Comparison of ENCODE assay signal across 17 mouse cellular contexts in genomic region chr7:45420615-45420919, GRCm38 (mm10). TPM values are rescaled to one million over a fixed set of nuclear protein-coding genes. Genes with fewer than 3 reads are reported as not detected.
DNase-seq lines count a peak whose midpoint lies in the region; ATAC-seq lines count a peak whose summit lies in the region.
"Had no signal": no experiment of that assay in that cellular context is flagged by ENCODE, and none has a peak within 500 bp of the region (broad histone marks: within the 10 kb centered on the region; RNA-seq: fewer than 3 reads in every experiment).

Lhb (plus strand) TSS chr7:45420820.

- H3K36me3 ChIP-seq in intestine, embryonic 14.5 days (ENCODE audit: control insufficient read depth, insufficient read depth, low read length) = peaks cover 46% of the 10 kb centered on the region
- H3K36me3 ChIP-seq in intestine, embryonic 16.5 days (ENCODE audit: control insufficient read depth, insufficient read depth, low read length) = peaks cover 21% of the 10 kb centered on the region
- H3K36me3 ChIP-seq in lung, embryonic 15.5 days = peaks cover 44% of the 10 kb centered on the region
- peaks cover 51% of the 10 kb centered on the region for H3K36me3 ChIP-seq in embryonic facial prominence, embryonic 13.5 days
- peaks cover 52% of the 10 kb centered on the region for H3K36me3 ChIP-seq in limb, embryonic 15.5 days
- peaks cover 53% of the 10 kb centered on the region for H3K36me3 ChIP-seq in midbrain, embryonic 13.5 days
- H3K36me3 ChIP-seq in hindbrain, embryonic 13.5 days = peaks cover 54% of the 10 kb centered on the region

- H3K4me1 ChIP-seq in intestine, embryonic 14.5 days (replicated peaks; ENCODE audit: control insufficient read depth, insufficient read depth, low read length) = peaks cover 30% of the 10 kb centered on the region
- H3K4me1 ChIP-seq in intestine, embryonic 16.5 days (ENCODE audit: control insufficient read depth, insufficient read depth, low read length) = peaks cover 13% of the 10 kb centered on the region
- peaks cover 27% of the 10 kb centered on the region for H3K4me1 ChIP-seq in lung, embryonic 15.5 days
- peaks cover 28% of the 10 kb centered on the region for H3K4me1 ChIP-seq in embryonic facial prominence, embryonic 13.5 days
- H3K4me1 ChIP-seq in limb, embryonic 15.5 days = peaks cover 31% of the 10 kb centered on the region
- peaks cover 2% of the 10 kb centered on the region; the same call in 1 of the 2 replicates for H3K4me1 ChIP-seq in midbrain, embryonic 13.5 days (replicated peaks)
- H3K4me1 ChIP-seq in hindbrain, embryonic 13.5 days (replicated peaks) = peaks cover 5% of the 10 kb centered on the region

- H3K4me3 ChIP-seq in intestine, embryonic 14.5 days (ENCODE audit: low read depth, low read length) = no peak within 1 kb of the TSS
- no peak within 1 kb of the TSS for H3K4me3 ChIP-seq in intestine, embryonic 16.5 days (ENCODE audit: low read length)
- no peak within 1 kb of the TSS for H3K4me3 ChIP-seq in lung, embryonic 15.5 days
- H3K4me3 ChIP-seq in embryonic facial prominence, embryonic 13.5 days = peak within 1 kb of the TSS; percentile 11; the same call in 1 of the 2 replicates
- peak within 1 kb of the TSS; percentile 9 for H3K4me3 ChIP-seq in limb, embryonic 15.5 days
- no peak within 1 kb of the TSS for H3K4me3 ChIP-seq in midbrain, embryonic 13.5 days (replicated peaks)
- H3K4me3 ChIP-seq in hindbrain, embryonic 13.5 days = no peak within 1 kb of the TSS
- H3K4me3 ChIP-seq: megakaryocyte, embryonic 14.5 days had no signal

- H3K9ac ChIP-seq in intestine, embryonic 14.5 days (ENCODE audit: low read length) = no peak within 1 kb of the TSS
- H3K9ac ChIP-seq in intestine, embryonic 16.5 days (ENCODE audit: low read depth, low read length) = no peak within 1 kb of the TSS
- no peak within 1 kb of the TSS for H3K9ac ChIP-seq in lung, embryonic 15.5 days
- peak within 1 kb of the TSS; percentile 56; the same call in 1 of the 2 replicates for H3K9ac ChIP-seq in embryonic facial prominence, embryonic 13.5 days
- H3K9ac ChIP-seq in limb, embryonic 15.5 days = no peak within 1 kb of the TSS
- no peak within 1 kb of the TSS for H3K9ac ChIP-seq in midbrain, embryonic 13.5 days (replicated peaks)
- H3K9ac ChIP-seq in hindbrain, embryonic 13.5 days = no peak within 1 kb of the TSS
- H3K9ac ChIP-seq: hindbrain, embryonic 14.5 days had no signal

- H3K9me3 ChIP-seq in intestine, embryonic 14.5 days (ENCODE audit: control insufficient read depth, low read length) = no peaks in the 10 kb centered on the region
- H3K9me3 ChIP-seq in intestine, embryonic 16.5 days (ENCODE audit: control insufficient read depth, low read length) = no peaks in the 10 kb centered on the region
- H3K9me3 ChIP-seq in lung, embryonic 15.5 days = no peaks in the 10 kb centered on the region
- H3K9me3 ChIP-seq in embryonic facial prominence, embryonic 13.5 days = no peaks in the 10 kb centered on the region
- H3K9me3 ChIP-seq in limb, embryonic 15.5 days = no peaks in the 10 kb centered on the region
- no peaks in the 10 kb centered on the region for H3K9me3 ChIP-seq in midbrain, embryonic 13.5 days
- H3K9me3 ChIP-seq in hindbrain, embryonic 13.5 days = no peaks in the 10 kb centered on the region
- H3K9me3 ChIP-seq: megakaryocyte, embryonic 14.5 days had no signal

- no peak for DNase-seq in intestine, embryonic 14.5 days (ENCODE audit: low spot score)
- DNase-seq in lung, postnatal 4 days = no peak
- DNase-seq: B cell, adult 2 months; cerebellum, postnatal 10 days; heart, postnatal 10 days; kidney, adult 8-10 months; liver had no signal

- no peak for ATAC-seq in intestine, embryonic 14.5 days (replicated peaks; ENCODE audit: low FRiP score, low TSS enrichment, low read depth)
- ATAC-seq in intestine, embryonic 16.5 days = no peak
- no peak for ATAC-seq in lung, embryonic 15.5 days (ENCODE audit: borderline replicate concordance, extremely low read depth, low FRiP score, low TSS enrichment)
- ATAC-seq in embryonic facial prominence, embryonic 13.5 days (ENCODE audit: insufficient number of reproducible peaks, insufficient read depth, low FRiP score, low TSS enrichment, low read depth) = no peak
- ATAC-seq in limb, embryonic 15.5 days (ENCODE audit: insufficient number of reproducible peaks, low FRiP score, low TSS enrichment, low read depth) = no peak
- no peak for ATAC-seq in midbrain, embryonic 13.5 days
- no peak for ATAC-seq in hindbrain, embryonic 13.5 days (ENCODE audit: low FRiP score)
- ATAC-seq: forebrain, embryonic 16.5 days had no signal

- no peak within 1 kb of the TSS for H3K27ac ChIP-seq in intestine, embryonic 14.5 days (ENCODE audit: low read depth)
- H3K27ac ChIP-seq in intestine, embryonic 16.5 days (ENCODE audit: low read length) = no peak within 1 kb of the TSS
- 0 out of 2 replicates have a peak within 1 kb of the TSS, but pooled peaks have one; percentile 7 for H3K27ac ChIP-seq in lung, embryonic 15.5 days
- no peak within 1 kb of the TSS for H3K27ac ChIP-seq in embryonic facial prominence, embryonic 13.5 days
- no peak within 1 kb of the TSS for H3K27ac ChIP-seq in limb, embryonic 15.5 days
- no peak within 1 kb of the TSS for H3K27ac ChIP-seq in midbrain, embryonic 13.5 days
- H3K27ac ChIP-seq in hindbrain, embryonic 13.5 days = no peak within 1 kb of the TSS
- H3K27ac ChIP-seq: hindbrain, embryonic 14.5 days had no signal

- H3K27me3 ChIP-seq in intestine, embryonic 14.5 days (replicated peaks; ENCODE audit: control insufficient read depth, insufficient read depth, low read length) = peaks cover 14% of the 10 kb centered on the region
- H3K27me3 ChIP-seq in intestine, embryonic 16.5 days (replicated peaks; ENCODE audit: control insufficient read depth, insufficient read depth, low read length) = peaks cover 21% of the 10 kb centered on the region
- peaks cover 49% of the 10 kb centered on the region for H3K27me3 ChIP-seq in lung, embryonic 15.5 days
- peaks cover 50% of the 10 kb centered on the region for H3K27me3 ChIP-seq in embryonic facial prominence, embryonic 13.5 days
- H3K27me3 ChIP-seq in limb, embryonic 15.5 days = peaks cover 52% of the 10 kb centered on the region
- peaks cover 62% of the 10 kb centered on the region for H3K27me3 ChIP-seq in midbrain, embryonic 13.5 days
- peaks cover 68% of the 10 kb centered on the region for H3K27me3 ChIP-seq in hindbrain, embryonic 13.5 days

- peak within 1 kb of the TSS; percentile 16; the same call in 1 of the 2 replicates for H3K4me2 ChIP-seq in intestine, embryonic 14.5 days (ENCODE audit: low read length)
- H3K4me2 ChIP-seq in intestine, embryonic 16.5 days (ENCODE audit: low read depth, low read length) = no peak within 1 kb of the TSS
- H3K4me2 ChIP-seq in lung, embryonic 15.5 days = peak within 1 kb of the TSS; percentile 22
- peak within 1 kb of the TSS; percentile 47 for H3K4me2 ChIP-seq in embryonic facial prominence, embryonic 13.5 days
- peak within 1 kb of the TSS; percentile 24; the same call in 1 of the 2 replicates for H3K4me2 ChIP-seq in limb, embryonic 15.5 days
- H3K4me2 ChIP-seq in midbrain, embryonic 13.5 days (replicated peaks) = no peak within 1 kb of the TSS
- H3K4me2 ChIP-seq in hindbrain, embryonic 13.5 days = no peak within 1 kb of the TSS
- H3K4me2 ChIP-seq: hindbrain, embryonic 14.5 days had no signal

- 53% methylated on average over 6 of the region's 6 CpGs for WGBS in intestine, embryonic 14.5 days
- WGBS in intestine, embryonic 16.5 days = 55% methylated on average over 6 of the region's 6 CpGs
- 60% methylated on average over 6 of the region's 6 CpGs for WGBS in lung, embryonic 15.5 days
- 54% methylated on average over 6 of the region's 6 CpGs for WGBS in embryonic facial prominence, embryonic 13.5 days
- 49% methylated on average over 6 of the region's 6 CpGs for WGBS in limb, embryonic 15.5 days
- WGBS in midbrain, embryonic 13.5 days = 67% methylated on average over 6 of the region's 6 CpGs
- 59% methylated on average over 6 of the region's 6 CpGs for WGBS in hindbrain, embryonic 13.5 days

RNA-seq across cellular contexts. Expression of gene Lhb, which starts in this region (rescaled TPM):
- polyA plus RNA-seq in intestine, embryonic 14.5 days (2014; fragmentation: Nextera tagmentation; extraction: Ambion mirVana) = 0.38 and 0.47 TPM in 2 replicates
- 0.28 TPM in 1 of 2 replicates, not detected in the other for polyA plus RNA-seq in intestine, embryonic 16.5 days (2015; fragmentation: Nextera tagmentation; extraction: Ambion mirVana)
- 0.25 and 0.70 TPM in 2 replicates for polyA plus RNA-seq in lung, embryonic 15.5 days (2015; fragmentation: Nextera tagmentation; extraction: Ambion mirVana)
- 0.41 and 1.2 TPM in 2 replicates for polyA plus RNA-seq in embryonic facial prominence, embryonic 13.5 days (2015; fragmentation: Nextera tagmentation; extraction: Ambion mirVana)
- not detected in 2 replicates for polyA plus RNA-seq in limb, embryonic 15.5 days (2015; fragmentation: Nextera tagmentation; extraction: Ambion mirVana)
- polyA plus RNA-seq in midbrain, embryonic 13.5 days (2015; fragmentation: Nextera tagmentation; extraction: Ambion mirVana) = 0.50 TPM in 1 of 2 replicates, not detected in the other
- 1.2 and 2.5 TPM in 2 replicates for polyA plus RNA-seq in hindbrain, embryonic 13.5 days (2015; fragmentation: Nextera tagmentation; extraction: Ambion mirVana)
- polyA plus RNA-seq: small intestine, adult 2 months had no signal

Comparison
In these comparisons a context has a peak if more than half of its experiments do, and no peak if none do; other contexts are left out.
1. H3K4me2 ChIP-seq: peak in intestine, embryonic 14.5 days (single experiment), lung, embryonic 15.5 days (single experiment), embryonic facial prominence, embryonic 13.5 days (single experiment) and limb, embryonic 15.5 days (single experiment); none in intestine, embryonic 16.5 days (single experiment), midbrain, embryonic 13.5 days (single experiment) and hindbrain, embryonic 13.5 days (single experiment).
2. H3K4me3 ChIP-seq: peak in embryonic facial prominence, embryonic 13.5 days (single experiment) and limb, embryonic 15.5 days (single experiment); none in intestine, embryonic 14.5 days (single experiment), intestine, embryonic 16.5 days (single experiment), lung, embryonic 15.5 days (single experiment), midbrain, embryonic 13.5 days (single experiment) and hindbrain, embryonic 13.5 days (single experiment).